Mouse (Mus musculus): ENCODE data around the gene Ldlrad3. TPM values are rescaled to one million over a fixed set of nuclear protein-coding genes. Genes with fewer than 3 reads are reported as not detected.
A peak's percentile ranks its signal among the peaks of the same experiment; 100 is the strongest.

Ldlrad3 gene
- polyA plus RNA-seq (2015; fragmentation: Nextera tagmentation; extraction: Ambion mirVana), result 4.3 and 4.5 TPM in 2 replicates

DNA sequence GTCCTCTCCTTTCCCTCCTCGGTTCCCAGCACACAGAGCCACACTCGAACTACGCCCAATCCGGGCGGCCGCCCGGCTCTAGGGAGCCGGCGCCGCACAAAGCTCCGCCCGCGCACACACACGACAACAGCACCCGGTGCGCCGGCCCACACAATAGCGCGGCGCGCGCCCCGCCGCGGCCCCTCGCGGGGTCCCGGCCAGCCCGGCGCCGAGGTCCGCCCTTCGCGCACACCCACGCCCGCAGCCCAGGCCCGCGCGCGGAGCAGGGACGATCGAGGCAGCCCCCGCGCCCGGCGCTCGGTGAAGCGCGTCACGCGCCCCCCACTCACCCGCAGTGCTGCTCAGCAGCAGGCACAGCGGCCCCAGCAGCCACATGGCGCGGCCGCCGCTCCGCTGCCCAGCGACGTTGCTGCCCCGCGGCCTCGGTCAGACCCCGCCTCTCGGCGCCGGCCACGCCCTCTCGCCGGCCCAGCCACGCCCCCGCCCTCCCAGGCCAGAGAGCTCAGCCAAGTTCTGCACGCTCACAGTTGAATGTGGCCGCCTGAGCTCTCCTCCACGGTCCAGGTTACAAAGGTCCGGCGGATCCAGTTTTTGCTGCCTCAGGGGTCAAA lies at the start of gene Ldlrad3:
Gene Ldlrad3, minus strand, starts transcription at position 435 of the 611 bp plus-strand sequence.
- Histone ChIP-seq H3K36me3 (ENCODE audit: control insufficient read depth, insufficient read depth) (no peaks in the 10 kb centered on the region), H3K4me2 (replicated peaks; ENCODE audit: low read depth) (peak within 1 kb of the TSS; percentile 97), H3K9ac (ENCODE audit: low read depth, low read length) (peak within 1 kb of the TSS; percentile 67), H3K9me3 (ENCODE audit: control insufficient read depth) (no peaks in the 10 kb centered on the region), H3K27me3 (replicated peaks; ENCODE audit: control insufficient read depth, insufficient read depth, low read length) (no peaks in the 10 kb centered on the region), H3K4me3 (ENCODE audit: low read depth, low read length) (peak within 1 kb of the TSS; percentile 78), H3K27ac (ENCODE audit: low read depth, low read length) (peak within 1 kb of the TSS; percentile 74), H3K4me1 (replicated peaks; ENCODE audit: control insufficient read depth, insufficient read depth, low read length) (no peaks in the 10 kb centered on the region)
- TF ChIP-seq CTCF (IDR thresholded peaks at IDR 0.05; ENCODE audit: low read depth), result no peak; the same call in 1 of the 2 replicates
- peak; percentile 92 for ATAC-seq
- under 1% methylated on average over 71 of the region's 77 CpGs for WGBS

GRCm38 (mm10) chr2:102231470-102231869 lies 45.3 kb upstream of the Ldlrad3 start:
- TF ChIP-seq CTCF (IDR thresholded peaks at IDR 0.05; ENCODE audit: low read depth), result no peak
- WGBS, result 46% methylated on average over 5 of the region's 5 CpGs
- no peak overlapping the region for H3K4me3 ChIP-seq (ENCODE audit: low read depth, low read length)
- no peak overlapping the region for H3K27ac ChIP-seq (ENCODE audit: low read depth, low read length)
- no peak for ATAC-seq
- no peak overlapping the region for H3K4me2 ChIP-seq (replicated peaks; ENCODE audit: low read depth)
- H3K9me3 ChIP-seq (ENCODE audit: control insufficient read depth), result no peaks in the 10 kb centered on the region
- H3K9ac ChIP-seq (ENCODE audit: low read depth, low read length), result no peak overlapping the region
- H3K4me1 ChIP-seq (replicated peaks; ENCODE audit: control insufficient read depth, insufficient read depth, low read length), result no peaks in the 10 kb centered on the region
- no peaks in the 10 kb centered on the region for H3K27me3 ChIP-seq (replicated peaks; ENCODE audit: control insufficient read depth, insufficient read depth, low read length)
- no peaks in the 10 kb centered on the region for H3K36me3 ChIP-seq (ENCODE audit: control insufficient read depth, insufficient read depth)

GRCm38 (mm10) chr2:102229126-102229525 lies 42.9 kb upstream of the Ldlrad3 start:
- no peaks in the 10 kb centered on the region for H3K9me3 ChIP-seq (ENCODE audit: control insufficient read depth)
- no peak overlapping the region for H3K4me3 ChIP-seq (ENCODE audit: low read depth, low read length)
- H3K36me3 ChIP-seq (ENCODE audit: control insufficient read depth, insufficient read depth), result no peaks in the 10 kb centered on the region
- WGBS, result 91% methylated on average over 2 of the region's 2 CpGs
- no peak for TF ChIP-seq CTCF (IDR thresholded peaks at IDR 0.05; ENCODE audit: low read depth)
- H3K27me3 ChIP-seq (replicated peaks; ENCODE audit: control insufficient read depth, insufficient read depth, low read length), result no peaks in the 10 kb centered on the region
- H3K4me2 ChIP-seq (replicated peaks; ENCODE audit: low read depth), result no peak overlapping the region
- no peak overlapping the region for H3K9ac ChIP-seq (ENCODE audit: low read depth, low read length)
- H3K4me1 ChIP-seq (replicated peaks; ENCODE audit: control insufficient read depth, insufficient read depth, low read length), result no peaks in the 10 kb centered on the region
- no peak for ATAC-seq
- no peak overlapping the region for H3K27ac ChIP-seq (ENCODE audit: low read depth, low read length)

DNA sequence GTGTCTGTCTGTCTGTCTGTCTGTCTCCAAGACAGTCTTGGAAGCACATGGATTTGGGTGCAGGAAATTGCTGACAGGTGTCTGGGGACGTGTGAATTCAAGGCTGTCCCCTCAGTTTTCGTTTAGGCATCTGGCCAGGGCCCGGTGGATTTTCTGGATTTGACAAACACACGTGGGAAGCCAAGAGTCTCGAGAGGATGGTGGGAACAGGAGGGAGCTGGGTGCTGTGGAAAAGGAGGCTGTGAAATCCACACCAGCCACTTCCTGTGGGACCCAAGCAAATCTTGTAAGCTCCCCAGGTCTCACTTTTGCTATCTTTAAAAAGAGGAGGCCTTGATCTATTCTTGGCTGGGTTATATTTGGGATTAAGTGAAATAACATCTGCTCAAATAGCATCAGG lies 42.1 kb upstream of the Ldlrad3 start:
- Histone ChIP-seq H3K27me3 (replicated peaks; ENCODE audit: control insufficient read depth, insufficient read depth, low read length) (no peaks in the 10 kb centered on the region), H3K4me3 (ENCODE audit: low read depth, low read length) (no peak overlapping the region), H3K4me2 (replicated peaks; ENCODE audit: low read depth) (no peak overlapping the region), H3K27ac (ENCODE audit: low read depth, low read length) (no peak overlapping the region), H3K9ac (ENCODE audit: low read depth, low read length) (no peak overlapping the region), H3K4me1 (replicated peaks; ENCODE audit: control insufficient read depth, insufficient read depth, low read length) (no peaks in the 10 kb centered on the region), H3K9me3 (ENCODE audit: control insufficient read depth) (no peaks in the 10 kb centered on the region), H3K36me3 (ENCODE audit: control insufficient read depth, insufficient read depth) (no peaks in the 10 kb centered on the region)
- 69% methylated on average over 5 of the region's 5 CpGs for WGBS
- ATAC-seq, result no peak
- TF ChIP-seq CTCF (IDR thresholded peaks at IDR 0.05; ENCODE audit: low read depth), result no peak

DNA sequence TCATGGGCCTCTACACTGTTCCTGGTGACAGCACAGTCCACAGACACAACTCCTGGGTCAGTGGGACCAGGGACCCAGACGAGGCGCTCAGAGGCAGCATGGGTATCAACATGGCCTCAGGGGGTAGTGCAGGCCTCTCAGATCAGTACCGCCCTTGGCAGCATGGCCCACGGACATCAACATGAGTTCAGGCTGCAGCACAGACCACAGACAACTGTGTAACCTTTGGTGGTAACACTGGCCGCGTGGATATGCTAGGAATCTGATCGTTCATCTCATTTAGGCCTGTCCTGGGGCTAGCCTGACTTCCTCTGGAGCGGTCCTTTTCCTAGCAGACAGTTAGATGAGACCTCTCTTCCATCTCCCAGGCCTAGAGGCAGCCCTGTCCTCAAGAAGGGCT lies 41.7 kb upstream of the Ldlrad3 start:
- TF ChIP-seq CTCF (IDR thresholded peaks at IDR 0.05; ENCODE audit: low read depth), result no peak
- Histone ChIP-seq H3K27me3 (replicated peaks; ENCODE audit: control insufficient read depth, insufficient read depth, low read length) (no peaks in the 10 kb centered on the region), H3K9ac (ENCODE audit: low read depth, low read length) (no peak overlapping the region), H3K9me3 (ENCODE audit: control insufficient read depth) (no peaks in the 10 kb centered on the region), H3K36me3 (ENCODE audit: control insufficient read depth, insufficient read depth) (no peaks in the 10 kb centered on the region), H3K4me3 (ENCODE audit: low read depth, low read length) (no peak overlapping the region), H3K4me2 (replicated peaks; ENCODE audit: low read depth) (no peak overlapping the region), H3K27ac (ENCODE audit: low read depth, low read length) (no peak overlapping the region), H3K4me1 (replicated peaks; ENCODE audit: control insufficient read depth, insufficient read depth, low read length) (no peaks in the 10 kb centered on the region)
- no peak for ATAC-seq
- 94% methylated on average over 8 of the region's 8 CpGs for WGBS

- no peaks in the 10 kb centered on the region for H3K4me1 ChIP-seq (replicated peaks; ENCODE audit: control insufficient read depth, insufficient read depth, low read length)
- WGBS, result 75% methylated on average over 15 of the region's 15 CpGs
- no peak overlapping the region for H3K4me3 ChIP-seq (ENCODE audit: low read depth, low read length)
- H3K9ac ChIP-seq (ENCODE audit: low read depth, low read length), result no peak overlapping the region
- no peaks in the 10 kb centered on the region for H3K27me3 ChIP-seq (replicated peaks; ENCODE audit: control insufficient read depth, insufficient read depth, low read length)
- no peak overlapping the region for H3K4me2 ChIP-seq (replicated peaks; ENCODE audit: low read depth)
- no peaks in the 10 kb centered on the region for H3K36me3 ChIP-seq (ENCODE audit: control insufficient read depth, insufficient read depth)
- TF ChIP-seq CTCF (IDR thresholded peaks at IDR 0.05; ENCODE audit: low read depth), result no peak
- no peak for ATAC-seq
- no peaks in the 10 kb centered on the region for H3K9me3 ChIP-seq (ENCODE audit: control insufficient read depth)
- no peak overlapping the region for H3K27ac ChIP-seq (ENCODE audit: low read depth, low read length)
Observed at GRCm38 (mm10) chr2:102226274-102226673, 40.1 kb upstream of the Ldlrad3 start.

All from intestine, postnatal 0 days (tissue).